Mouse (Mus musculus) testis, adult 2 months (tissue): ENCODE measurements around the gene Tmem247.

Experiments
- CTCF ChIP-seq: fragments of 200-500 bp; IDR thresholded peaks from 2 replicates; pipeline ENCODE4 v1.5.1; 2012; ENCODE audit warnings: low read depth, mild to moderate bottlenecking, inconsistent platforms, low read length, moderate library complexity; ENCODE audit not compliant: control insufficient read depth, insufficient read depth, insufficient replicate concordance
- POLR2A ChIP-seq: fragments of 200-500 bp; IDR thresholded peaks from 2 replicates; pipeline ENCODE4 v1.6.1; 2012; ENCODE audit warnings: low read depth, mild to moderate bottlenecking, inconsistent platforms, low read length, moderate library complexity; ENCODE audit not compliant: control insufficient read depth

DNA sequence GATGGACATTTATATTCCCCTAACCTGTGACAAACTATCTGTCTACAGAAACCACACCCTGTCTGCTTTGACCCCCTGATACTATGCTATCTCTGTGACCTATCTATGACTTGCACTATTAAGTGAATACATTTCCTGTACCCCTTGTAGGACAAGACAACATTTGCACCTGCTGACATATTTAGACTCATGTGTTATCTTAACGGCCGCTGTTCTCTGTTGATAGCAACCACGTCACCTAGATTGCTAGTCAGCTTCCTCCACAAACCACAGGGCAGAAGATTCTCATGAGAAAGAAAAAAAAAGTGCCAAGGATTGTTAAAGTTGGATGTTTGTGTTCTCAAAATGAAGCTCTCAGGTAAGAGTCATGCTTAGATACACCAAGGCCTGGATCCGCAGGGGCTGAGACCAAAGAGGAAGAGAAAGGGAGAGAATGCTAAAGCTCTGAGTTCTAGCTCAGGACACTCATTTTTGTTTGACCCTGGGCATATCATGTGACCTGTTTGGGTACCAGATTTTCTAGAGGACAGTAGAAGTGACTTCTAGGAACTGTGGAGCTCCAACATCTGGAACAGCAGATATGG, 36.6 kb upstream of the Tmem247 start:
- no peak for TF ChIP-seq CTCF
- TF ChIP-seq POLR2A, result no peak
